Mouse (Mus musculus) limb, embryonic 14.5 days (tissue): ENCODE measurements at regions not wholly inside any gene's neighbourhood (a gene's known extent, or its start where the extent isn't known, plus 50 kb on each side); places are given as distances from the start of the nearest gene placed in this dataset.

Experiments used
- ATAC-seq: fragments of 200-750 bp; cut with Nextera tagmentation; 2 replicates; pipeline ENCODE4 v1.8.0; 2017; ENCODE audit warnings: low read depth, moderate number of reproducible peaks, moderate TSS enrichment; ENCODE audit not compliant: low FRiP score
- DNase-seq: peaks from one replicate; pipeline ENCODE4 v3.0.0-alpha.2; 2015; ENCODE audit warnings: low spot score
- H3K27ac ChIP-seq: fragments of 300-500 bp; sonication (generic); replicated peaks from 2 replicates; pipeline ENCODE4 v1.5.1; 2014; ENCODE audit warnings: low read depth, mild to moderate bottlenecking, low read length, moderate library complexity, mixed read lengths
- H3K27me3 ChIP-seq: fragments of 300-500 bp; sonication (generic); 2 replicates; pipeline ENCODE4 v1.6.1; 2014; ENCODE audit warnings: low read length, mixed read lengths; ENCODE audit not compliant: control insufficient read depth, insufficient read depth
- H3K36me3 ChIP-seq: fragments of 300-500 bp; sonication (generic); 2 replicates; pipeline ENCODE4 v1.6.1; 2014; ENCODE audit warnings: mild to moderate bottlenecking, low read length, moderate library complexity, mixed read lengths; ENCODE audit not compliant: control insufficient read depth, insufficient read depth
- H3K4me1 ChIP-seq: fragments of 300-500 bp; sonication (generic); 2 replicates; pipeline ENCODE4 v1.6.1; 2014; ENCODE audit warnings: antibody characterized with exemption, low read length, mixed read lengths; ENCODE audit not compliant: control insufficient read depth, insufficient read depth
- H3K4me2 ChIP-seq: fragments of 300-500 bp; sonication (generic); replicated peaks from 2 replicates; pipeline ENCODE4 v1.6.1; 2014; ENCODE audit warnings: low read depth, mild to moderate bottlenecking, low read length, moderate library complexity; ENCODE audit not compliant: severe bottlenecking
- H3K4me3 ChIP-seq: fragments of 300-500 bp; sonication (generic); replicated peaks from 2 replicates; pipeline ENCODE4 v1.5.1; 2014; ENCODE audit warnings: low read length
- H3K9ac ChIP-seq: fragments of 300-500 bp; sonication (generic); 2 replicates; pipeline ENCODE4 v1.6.1; 2014; ENCODE audit warnings: mild to moderate bottlenecking, low read depth, low read length, moderate library complexity; ENCODE audit not compliant: severe bottlenecking
- H3K9me3 ChIP-seq: fragments of 300-500 bp; sonication (generic); 2 replicates; pipeline ENCODE4 v1.6.1; 2016; ENCODE audit warnings: low read length; ENCODE audit not compliant: control insufficient read depth
- POLR2A ChIP-seq: fragments of 200-500 bp; IDR thresholded peaks from 2 replicates; pipeline ENCODE4 v1.8.0; 2012; ENCODE audit warnings: inconsistent platforms, mild to moderate bottlenecking, moderate library complexity, borderline replicate concordance; ENCODE audit not compliant: insufficient read depth, insufficient read length; ENCODE audit errors: extremely low read depth
- WGBS: fragments of 180-500 bp; shearing (Covaris S2); extraction: QIAGEN DNeasy Blood & Tissue Kit; methylation state at CpG from one replicate; pipeline ENCODE4 v1.1.7; 2014; 5-methylcytosine and 5-hydroxymethylcytosine counted together

GRCm38 (mm10) chr8:35208357-35208756, 557.2 kb upstream of the Gm19410 start:
- H3K4me1 ChIP-seq, result 0 out of 2 replicates have a peak, but pooled peaks cover 7% of the 10 kb centered on the region
- H3K27ac ChIP-seq, result no peak overlapping the region
- H3K9ac ChIP-seq, result no peak overlapping the region
- ATAC-seq (no peak), DNase-seq (no peak)
- H3K4me3 ChIP-seq, result no peak overlapping the region
- TF ChIP-seq POLR2A, result no peak
- WGBS, result 84% methylated on average over 5 of the region's 5 CpGs
- H3K9me3 ChIP-seq, result no peaks in the 10 kb centered on the region
- no peaks in the 10 kb centered on the region for H3K27me3 ChIP-seq
- H3K4me2 ChIP-seq, result no peak overlapping the region
- H3K36me3 ChIP-seq, result no peaks in the 10 kb centered on the region

- Histone ChIP-seq H3K9ac (no peak overlapping the region), H3K36me3 (no peaks in the 10 kb centered on the region), H3K4me3 (no peak overlapping the region), H3K4me1 (0 out of 2 replicates have a peak, but pooled peaks cover 8% of the 10 kb centered on the region), H3K9me3 (no peaks in the 10 kb centered on the region), H3K27me3 (no peaks in the 10 kb centered on the region), H3K4me2 (no peak overlapping the region), H3K27ac (no peak overlapping the region)
- TF ChIP-seq POLR2A, result no peak
- peak; percentile 60 for ATAC-seq
- no peak for DNase-seq
- WGBS, result 61% methylated on average over 10 of the region's 10 CpGs
These were observed 553.8 kb upstream of the Gm19410 start for GRCm38 (mm10) chr8:35211506-35212452.

GRCm38 (mm10) chr8:35213515-35213914, 552.1 kb upstream of the Gm19410 start:
- Histone ChIP-seq H3K4me3 (no peak overlapping the region), H3K36me3 (no peaks in the 10 kb centered on the region), H3K9me3 (no peaks in the 10 kb centered on the region), H3K27me3 (no peaks in the 10 kb centered on the region), H3K4me2 (no peak overlapping the region), H3K27ac (no peak overlapping the region), H3K4me1 (0 out of 2 replicates have a peak, but pooled peaks cover 8% of the 10 kb centered on the region), H3K9ac (no peak overlapping the region)
- no peak for ATAC-seq
- no peak for TF ChIP-seq POLR2A
- no peak for DNase-seq
- 62% methylated on average over 3 of the region's 3 CpGs for WGBS

- Histone ChIP-seq H3K9ac (no peak overlapping the region), H3K4me3 (no peak overlapping the region), H3K9me3 (no peaks in the 10 kb centered on the region), H3K27ac (no peak overlapping the region), H3K4me1 (0 out of 2 replicates have a peak, but pooled peaks cover 3% of the 10 kb centered on the region), H3K4me2 (no peak overlapping the region), H3K36me3 (no peaks in the 10 kb centered on the region), H3K27me3 (no peaks in the 10 kb centered on the region)
- no peak for TF ChIP-seq POLR2A
- 77% methylated on average over 11 of the region's 11 CpGs for WGBS
- ATAC-seq, result no peak
- no peak for DNase-seq
These were observed 548.0 kb upstream of the Gm19410 start for GRCm38 (mm10) chr8:35217604-35218003.

GRCm38 (mm10) chr8:35218327-35218726, 547.3 kb upstream of the Gm19410 start:
- no peak for ATAC-seq
- Histone ChIP-seq H3K4me3 (no peak overlapping the region), H3K27ac (no peak overlapping the region), H3K9ac (no peak overlapping the region), H3K9me3 (no peaks in the 10 kb centered on the region), H3K36me3 (no peaks in the 10 kb centered on the region), H3K27me3 (no peaks in the 10 kb centered on the region), H3K4me2 (no peak overlapping the region), H3K4me1 (0 out of 2 replicates have a peak, but pooled peaks cover 3% of the 10 kb centered on the region)
- TF ChIP-seq POLR2A, result no peak
- WGBS, result 78% methylated on average over 4 of the region's 4 CpGs
- DNase-seq, result no peak
